Mouse (Mus musculus) layer of hippocampus, adult 2 months (tissue): ENCODE data around the gene Klhl9. TPM values are rescaled to one million over a fixed set of nuclear protein-coding genes. Genes with fewer than 3 reads are reported as not detected.
A peak's percentile ranks its signal among the peaks of the same experiment; 100 is the strongest.
"Not testable (repeated sequence)": the region's sequence is repeated elsewhere in the genome, so short reads cannot be mapped to it uniquely, and the experiment has no call there.

Experiments used
- DNase-seq, 2 experiments: peaks; one replicate each; pipeline ENCODE4 v3.0.0; 2022; ENCODE audit warnings: low spot score in 2 of 2
- H3K27ac ChIP-seq: fragments of 200-600 bp; 2 replicates; pipeline ENCODE4 v1.8.1; 2022
- H3K4me3 ChIP-seq: fragments of 200-600 bp; 2 replicates; pipeline ENCODE4 v1.8.1; 2022; ENCODE audit warnings: mild to moderate bottlenecking
- CTCF ChIP-seq: fragments of 200-600 bp; conservative IDR thresholded peaks from 2 replicates; pipeline ENCODE4 v1.8.1; 2022; ENCODE audit warnings: antibody characterized with exemption, mild to moderate bottlenecking, moderate library complexity
- long read RNA-seq, 2 experiments: library from polyadenylated mRNA; stranded (forward); transcript quantifications; one replicate each; pipeline ENCODE4 v2.0.0; 2021; ENCODE audit warnings: borderline mapping rate in 2 of 2
- total RNA-seq, 2 experiments: library from RNA; stranded (reverse); gene quantifications; 2 replicates each; pipeline ENCODE4 v1.2.3; 2021

The Klhl9 gene
- total RNA-seq = 100 to 1,000 TPM; 105 to 107 TPM
- long read RNA-seq, experiment 1, full-length matches to known transcripts = 38 of 38 reads
- long read RNA-seq, experiment 1, partial matches to known transcripts = 0 of 38 reads
- long read RNA-seq, experiment 1, other reads (novel, unspliced or antisense) = 0 of 38 reads
- long read RNA-seq, experiment 2, full-length matches to known transcripts = 65 of 65 reads
- long read RNA-seq, experiment 2, partial matches to known transcripts = 0 of 65 reads
- long read RNA-seq, experiment 2, other reads (novel, unspliced or antisense) = 0 of 65 reads

GRCm38 (mm10) chr4:88721791-88722721 is at the start of gene Klhl9, which contains the start of gene Gm26566:
Klhl9 (minus strand) TSS chr4:88722465.
Gm26566 (plus strand) TSS chr4:88721805.
- TF ChIP-seq CTCF = no peak
- peak; percentile 88 to 92 for DNase-seq
- peak within 1 kb of the TSS; percentile 98 for H3K27ac ChIP-seq
- H3K4me3 ChIP-seq = peak within 1 kb of the TSS; percentile 78

- peak; percentile 71 for TF ChIP-seq CTCF
These were observed 41.2 kb upstream of the Klhl9 start for GRCm38 (mm10) chr4:88763384-88764018.

GRCm38 (mm10) chr4:88762341-88762740 is 40.1 kb upstream of the Klhl9 start:
- H3K27ac ChIP-seq, DNase-seq, H3K4me3 ChIP-seq: not testable (repeated sequence)

More at GRCm38 (mm10) chr4:88763384-88764018, 41.2 kb upstream of the Klhl9 start:
- H3K4me3 ChIP-seq = peak overlapping the region; percentile 29; the same call in 1 of the 2 replicates
- not testable (repeated sequence) for H3K27ac ChIP-seq
- peak; percentile 16 to 25 for DNase-seq

GRCm38 (mm10) chr4:88761776-88762175 is 39.5 kb upstream of the Klhl9 start:
- TF ChIP-seq CTCF = peak; percentile 43

GRCm38 (mm10) chr4:88760431-88760830 is 38.2 kb upstream of the Klhl9 start:
- DNase-seq = peak; percentile 35 to 49
- not testable (repeated sequence) for H3K27ac ChIP-seq
- peak overlapping the region; percentile 30; the same call in 1 of the 2 replicates for H3K4me3 ChIP-seq
- TF ChIP-seq CTCF = peak; percentile 70

More at GRCm38 (mm10) chr4:88761776-88762175, 39.5 kb upstream of the Klhl9 start:
- not testable (repeated sequence) for H3K27ac ChIP-seq, H3K4me3 ChIP-seq
- DNase-seq = peak; percentile 60 to 73

GRCm38 (mm10) chr4:88759610-88760268 is 37.5 kb upstream of the Klhl9 start, which contains the start of gene Gm13283:
Gm13283 (plus strand) TSS chr4:88760119.
- peak within 1 kb of the TSS; percentile 30; the same call in 1 of the 2 replicates for H3K4me3 ChIP-seq
- peak in 1 of 2 experiments; percentile 13 for DNase-seq
- not testable (repeated sequence) for H3K27ac ChIP-seq

GRCm38 (mm10) chr4:88758751-88759150 is 36.5 kb upstream of the Klhl9 start:
- peak in 1 of 2 experiments; percentile 27 for DNase-seq
- H3K4me3 ChIP-seq, H3K27ac ChIP-seq: not testable (repeated sequence)

- H3K4me3 ChIP-seq = peak overlapping the region; percentile 55
- not testable (repeated sequence) for H3K27ac ChIP-seq
- peak; percentile 84 to 90 for DNase-seq
- peak; percentile 72 for TF ChIP-seq CTCF
These were observed 35.4 kb upstream of the Klhl9 start for GRCm38 (mm10) chr4:88757628-88758031.

- Histone ChIP-seq H3K27ac (peak overlapping the region; percentile 61; the same call in 1 of the 2 replicates), H3K4me3 (peak overlapping the region; percentile 55)
- not testable (repeated sequence) for DNase-seq
These were observed 34.6 kb upstream of the Klhl9 start for GRCm38 (mm10) chr4:88756581-88757513.

GRCm38 (mm10) chr4:88754818-88755340 is 32.6 kb upstream of the Klhl9 start, which contains the start of gene Gm13271:
Gm13271 (plus strand) TSS chr4:88754868.
- not testable (repeated sequence) for H3K4me3 ChIP-seq, H3K27ac ChIP-seq
- peak; percentile 53 for TF ChIP-seq CTCF
- peak; percentile 60 to 67 for DNase-seq

- H3K4me3 ChIP-seq = no peak overlapping the region
- no peak overlapping the region for H3K27ac ChIP-seq
- no peak for DNase-seq
- no peak for TF ChIP-seq CTCF
These were observed 27.7 kb upstream of the Klhl9 start for GRCm38 (mm10) chr4:88749926-88750325.
